Mouse (Mus musculus): ENCODE data around the gene Gclm.

DNA sequence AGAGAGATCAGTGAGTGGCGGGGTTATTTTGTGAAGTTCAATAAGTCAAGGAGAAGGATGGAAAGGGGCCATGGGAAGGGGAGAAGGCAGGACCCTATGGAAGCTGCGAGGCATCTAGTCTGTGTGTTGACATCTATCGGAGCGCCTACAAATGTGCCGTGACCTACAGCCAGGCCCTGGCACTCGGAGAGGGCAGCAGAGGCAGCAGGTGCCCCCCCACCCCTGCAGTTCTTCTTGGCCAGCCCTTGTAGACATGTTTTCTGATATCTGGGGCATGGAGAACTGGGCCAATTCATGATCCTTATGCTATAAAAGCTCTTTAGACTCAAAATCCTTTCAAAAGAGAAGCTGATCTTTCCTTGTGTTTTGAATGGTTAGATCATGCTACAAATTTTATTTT lies 37.6 kb upstream of the Gclm start:
- no peak for TF ChIP-seq CTCF (IDR thresholded peaks at IDR 0.05; ENCODE audit: low read depth)
- no peak for TF ChIP-seq EP300 (optimal IDR thresholded peaks at IDR 0.05)

All from stomach, postnatal 0 days (tissue).